12 mouse cellular contexts compared by ENCODE assay signal in the genomic region with DNA sequence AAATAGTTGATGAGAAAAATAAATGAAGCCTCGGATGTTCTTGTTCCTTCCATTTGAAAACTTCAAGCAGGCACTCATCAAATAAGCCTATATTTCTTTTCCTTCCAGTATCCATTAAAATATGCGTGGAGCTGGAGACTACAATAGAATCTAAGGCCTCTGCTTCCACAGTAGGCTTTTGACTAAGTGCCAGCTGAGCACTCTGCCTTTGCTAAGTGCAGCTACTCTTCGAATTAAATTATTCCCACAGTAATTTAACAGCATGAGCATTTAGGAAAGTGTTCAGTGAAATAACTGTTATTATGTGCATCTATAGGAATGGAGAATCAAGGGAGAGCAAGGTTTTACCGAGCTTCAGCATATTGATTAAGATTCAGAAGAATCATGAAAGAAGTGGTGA.
DNase-seq lines count a peak whose midpoint lies in the region; ATAC-seq and TF ChIP-seq lines count a peak whose summit lies in the region.
"Had no signal": no experiment of that assay in that cellular context is flagged by ENCODE, and none has a peak within 500 bp of the region (broad histone marks: within the 10 kb centered on the region; RNA-seq: fewer than 3 reads in every experiment).

No protein-coding gene starts in this region.

- H3K9me3 ChIP-seq in embryonic facial prominence, embryonic 14.5 days (ENCODE audit: control insufficient read depth, low read length), result no peaks in the 10 kb centered on the region
- no peaks in the 10 kb centered on the region for H3K9me3 ChIP-seq in embryonic facial prominence, embryonic 10.5 days
- H3K9me3 ChIP-seq in hindbrain, postnatal 0 days (ENCODE audit: low read length), result no peaks in the 10 kb centered on the region
- H3K9me3 ChIP-seq in neural tube, embryonic 15.5 days (replicated peaks), result no peaks in the 10 kb centered on the region

- no peak for ATAC-seq in embryonic facial prominence, embryonic 14.5 days (ENCODE audit: low read depth)
- no peak for ATAC-seq in hindbrain, postnatal 0 days
- peak; percentile 63; the same call in 1 of the 2 replicates for ATAC-seq in neural tube, embryonic 15.5 days (ENCODE audit: low FRiP score)
- no peak for ATAC-seq in megakaryocyte-erythroid progenitor cell, adult 5-6 weeks (replicated peaks; ENCODE audit: low FRiP score, low TSS enrichment, poor library complexity, severe bottlenecking)

- TF ChIP-seq CTCF in hindbrain, postnatal 0 days (IDR thresholded peaks at IDR 0.05; ENCODE audit: low read depth), result no peak

- H3K27me3 ChIP-seq in embryonic facial prominence, embryonic 14.5 days (replicated peaks; ENCODE audit: control insufficient read depth, insufficient read depth, low read length), result no peaks in the 10 kb centered on the region
- H3K27me3 ChIP-seq in embryonic facial prominence, embryonic 10.5 days (replicated peaks; ENCODE audit: low read depth, poor library complexity, severe bottlenecking), result no peaks in the 10 kb centered on the region
- no peaks in the 10 kb centered on the region for H3K27me3 ChIP-seq in hindbrain, postnatal 0 days (ENCODE audit: insufficient read depth, low read length)
- no peaks in the 10 kb centered on the region for H3K27me3 ChIP-seq in neural tube, embryonic 15.5 days (replicated peaks)

- no peak overlapping the region for H3K27ac ChIP-seq in embryonic facial prominence, embryonic 14.5 days (replicated peaks; ENCODE audit: low read depth, low read length)
- no peak overlapping the region for H3K27ac ChIP-seq in embryonic facial prominence, embryonic 10.5 days (replicated peaks)
- H3K27ac ChIP-seq in hindbrain, postnatal 0 days, result no peak overlapping the region
- peak overlapping the region; percentile 48; the same call in 1 of the 2 replicates for H3K27ac ChIP-seq in neural tube, embryonic 15.5 days (replicated peaks)
- H3K27ac ChIP-seq: heart, adult 2 months had no signal

- no peak overlapping the region for H3K4me3 ChIP-seq in embryonic facial prominence, embryonic 14.5 days (ENCODE audit: low read depth, low read length)
- H3K4me3 ChIP-seq in embryonic facial prominence, embryonic 10.5 days, result no peak overlapping the region
- H3K4me3 ChIP-seq in hindbrain, postnatal 0 days (ENCODE audit: low read length), result no peak overlapping the region
- no peak overlapping the region for H3K4me3 ChIP-seq in neural tube, embryonic 15.5 days (replicated peaks)
- H3K4me3 ChIP-seq: heart, adult 2 months had no signal

- no peak overlapping the region for H3K4me2 ChIP-seq in embryonic facial prominence, embryonic 14.5 days (ENCODE audit: low read depth, low read length)
- no peak overlapping the region for H3K4me2 ChIP-seq in hindbrain, postnatal 0 days (ENCODE audit: low read depth, low read length)
- peak overlapping the region; percentile 13; the same call in 1 of the 2 replicates for H3K4me2 ChIP-seq in neural tube, embryonic 15.5 days

- H3K36me3 ChIP-seq in embryonic facial prominence, embryonic 14.5 days (ENCODE audit: control insufficient read depth, insufficient read depth, low read length), result no peaks in the 10 kb centered on the region
- H3K36me3 ChIP-seq in embryonic facial prominence, embryonic 10.5 days (replicated peaks), result no peaks in the 10 kb centered on the region
- no peaks in the 10 kb centered on the region for H3K36me3 ChIP-seq in hindbrain, postnatal 0 days (ENCODE audit: insufficient read depth, low read length)
- H3K36me3 ChIP-seq in neural tube, embryonic 15.5 days, result no peaks in the 10 kb centered on the region

- WGBS in embryonic facial prominence, embryonic 14.5 days, result 55% methylated on average over 4 of the region's 4 CpGs
- 62% methylated on average over 4 of the region's 4 CpGs for WGBS in embryonic facial prominence, embryonic 10.5 days
- WGBS in hindbrain, postnatal 0 days, result 17% methylated on average over 4 of the region's 4 CpGs
- 16% methylated on average over 4 of the region's 4 CpGs for WGBS in neural tube, embryonic 15.5 days

- no peaks in the 10 kb centered on the region for H3K4me1 ChIP-seq in embryonic facial prominence, embryonic 14.5 days (ENCODE audit: control insufficient read depth, insufficient read depth, low read length)
- H3K4me1 ChIP-seq in embryonic facial prominence, embryonic 10.5 days, result no peaks in the 10 kb centered on the region; the same call in 1 of the 2 replicates
- no peaks in the 10 kb centered on the region for H3K4me1 ChIP-seq in hindbrain, postnatal 0 days (ENCODE audit: insufficient read depth, low read length)
- H3K4me1 ChIP-seq in neural tube, embryonic 15.5 days, result no peaks in the 10 kb centered on the region

- DNase-seq in embryonic facial prominence, embryonic 14.5 days (ENCODE audit: low spot score), result peak; percentile 31
- no peak for DNase-seq in embryonic facial prominence, embryonic 10.5 days (ENCODE audit: low spot score)
- peak; percentile 6 for DNase-seq in lung, postnatal 10 days
- no peak for DNase-seq in lung, postnatal 14 days
- peak; percentile 50 for DNase-seq in hindbrain, postnatal 0 days (ENCODE audit: low spot score)
- no peak for DNase-seq in kidney, postnatal 14 days
- DNase-seq: heart, adult 2 months; heart, postnatal 4 days; kidney, postnatal 36 days; thymus, adult 2 months had no signal

- H3K9ac ChIP-seq in embryonic facial prominence, embryonic 14.5 days (ENCODE audit: low read depth, low read length), result no peak overlapping the region
- no peak overlapping the region for H3K9ac ChIP-seq in hindbrain, postnatal 0 days (replicated peaks; ENCODE audit: low read length)
- H3K9ac ChIP-seq in neural tube, embryonic 15.5 days (replicated peaks), result no peak overlapping the region

Comparison
In these comparisons a context has a peak if more than half of its experiments do, and no peak if none do; other contexts are left out.
1. DNase-seq: peak in embryonic facial prominence, embryonic 14.5 days (single experiment), lung, postnatal 10 days (single experiment) and hindbrain, postnatal 0 days (single experiment); none in embryonic facial prominence, embryonic 10.5 days (single experiment), lung, postnatal 14 days (single experiment) and kidney, postnatal 14 days (single experiment).